Mouse (Mus musculus): ENCODE results near the gene Commd6.

GRCm38 (mm10) chr14:101666536-101666935, 26.1 kb upstream of the Commd6 start:
- TF ChIP-seq POLR2A (IDR thresholded peaks at IDR 0.05; ENCODE audit: borderline replicate concordance, control insufficient read depth, low read depth, low read length) (no peak), CTCF (IDR thresholded peaks at IDR 0.05; ENCODE audit: control insufficient read depth, insufficient read depth, low read length) (no peak)

Data from bone marrow, adult 2 months (tissue).